Mouse (Mus musculus) testis, postnatal 14 days (tissue): ENCODE results near the gene Rcn3.

Experiments
- DNase-seq: peaks from one replicate; pipeline ENCODE4 v3.0.0; 2021; ENCODE audit warnings: low spot score

Gene Rcn3

DNA sequence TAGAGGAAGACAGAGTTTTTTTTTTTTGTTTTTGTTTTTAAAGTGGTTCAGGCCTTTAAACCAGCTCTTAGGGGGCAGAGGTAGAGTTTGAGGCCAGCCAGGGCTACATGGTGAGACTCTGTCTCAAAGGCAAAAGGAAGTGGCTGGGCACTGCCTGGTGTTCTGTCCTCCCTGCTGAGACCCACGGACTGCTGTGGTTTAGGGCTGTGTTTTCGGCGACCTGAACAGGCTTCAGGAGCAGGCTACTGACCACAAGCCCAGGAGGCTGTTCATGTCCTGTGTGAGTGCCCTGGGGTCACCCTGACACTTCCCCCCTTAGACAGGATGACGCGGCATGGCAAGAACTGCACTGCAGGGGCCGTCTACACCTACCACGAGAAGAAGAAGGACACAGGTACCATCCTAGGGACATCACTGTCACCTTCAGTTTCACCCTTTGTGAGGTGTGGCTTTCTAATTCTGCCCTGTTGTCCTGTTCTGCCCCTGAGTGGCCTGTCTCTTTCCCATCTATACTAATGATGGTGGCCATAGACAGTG, 18.8 kb downstream of the Rcn3 start:
- DNase-seq: no peak

- DNase-seq: no peak
Measured at GRCm38 (mm10) chr7:45072230-45072629, 19.8 kb downstream of the Rcn3 start.

- DNase-seq: no peak
Measured at GRCm38 (mm10) chr7:45069671-45070070, 22.4 kb downstream of the Rcn3 start.

DNA sequence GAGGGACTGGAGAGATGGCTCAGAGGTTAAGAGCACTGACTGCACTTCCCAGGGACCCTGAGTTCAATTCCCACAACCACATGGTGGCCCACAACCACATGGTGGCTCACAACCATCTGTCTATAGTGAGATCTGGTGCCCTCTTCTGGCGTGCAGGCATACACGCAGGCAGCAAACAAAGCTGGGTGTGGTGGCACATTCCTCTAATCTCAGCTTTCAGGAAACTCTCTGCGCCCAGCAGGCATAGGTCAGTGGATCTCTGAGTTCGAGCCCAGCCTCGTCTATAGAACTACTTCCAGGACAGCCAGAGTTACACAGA, 24.1 kb downstream of the Rcn3 start:
- DNase-seq: no peak

- DNase-seq: no peak
Measured at GRCm38 (mm10) chr7:45067190-45067999, 24.6 kb downstream of the Rcn3 start.

DNA sequence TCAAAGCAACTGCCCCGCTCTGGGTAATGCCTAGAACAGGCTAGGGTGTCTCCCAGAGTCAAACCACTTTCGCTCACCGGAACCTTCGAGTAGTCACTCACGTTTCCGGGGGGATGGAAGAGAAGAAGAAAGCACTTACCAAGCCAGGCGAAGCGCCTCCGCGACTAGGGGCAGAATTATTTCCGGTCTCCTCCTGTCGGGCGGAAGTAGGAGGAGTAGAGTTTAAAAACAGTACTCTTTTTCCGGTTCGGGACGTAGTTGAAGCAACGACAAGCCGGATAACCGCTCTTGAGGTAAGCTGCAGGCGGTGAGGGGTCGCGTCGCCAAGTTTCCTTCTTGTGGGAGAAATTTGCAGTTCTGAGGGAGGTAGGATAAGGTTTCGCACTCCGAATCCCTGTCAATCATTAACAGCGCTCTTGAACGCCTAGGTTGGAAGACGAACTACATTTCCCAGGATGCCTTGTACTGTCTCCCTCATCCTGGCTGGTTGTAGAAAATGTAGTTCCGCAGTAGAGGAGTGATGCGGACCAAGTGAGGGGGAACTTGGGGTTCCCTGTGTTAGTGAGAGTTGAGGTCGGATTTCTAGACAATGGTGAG, 29.7 kb downstream of the Rcn3 start, which contains the start of the genes Nosip and Prrg2:
Nosip (plus strand) TSS at position 191 of the 597 bp plus-strand sequence.
Prrg2 (minus strand) TSS at position 439 of the 597 bp plus-strand sequence.
- peak; percentile 96 for DNase-seq

DNA sequence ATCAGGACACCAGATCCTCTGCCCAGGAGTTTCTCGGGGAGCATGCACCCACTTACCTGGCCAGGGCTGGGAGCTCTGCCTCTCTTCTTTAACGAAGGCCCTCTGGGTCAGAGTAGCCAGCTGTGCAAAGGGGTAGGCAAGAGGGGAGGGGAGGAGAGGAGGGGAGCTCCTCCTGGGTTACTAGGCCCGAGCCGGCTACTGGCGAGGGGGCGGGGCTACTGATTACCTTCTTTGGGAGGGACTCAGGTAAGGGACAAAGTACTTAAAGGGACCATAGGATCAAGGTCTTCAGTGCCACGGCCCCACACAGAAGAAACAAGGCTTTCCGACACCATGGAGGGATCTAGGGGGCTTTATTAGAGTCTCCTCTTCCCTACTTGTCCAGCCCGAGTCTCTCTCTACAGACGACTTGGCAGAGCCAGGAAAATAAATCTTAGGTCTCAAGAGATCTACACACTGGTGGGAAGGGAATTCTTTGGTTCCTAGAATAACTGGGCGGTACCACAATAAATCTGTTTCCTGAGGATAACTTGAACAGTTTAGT, 30.4 kb downstream of the Rcn3 start:
- DNase-seq: no peak

DNA sequence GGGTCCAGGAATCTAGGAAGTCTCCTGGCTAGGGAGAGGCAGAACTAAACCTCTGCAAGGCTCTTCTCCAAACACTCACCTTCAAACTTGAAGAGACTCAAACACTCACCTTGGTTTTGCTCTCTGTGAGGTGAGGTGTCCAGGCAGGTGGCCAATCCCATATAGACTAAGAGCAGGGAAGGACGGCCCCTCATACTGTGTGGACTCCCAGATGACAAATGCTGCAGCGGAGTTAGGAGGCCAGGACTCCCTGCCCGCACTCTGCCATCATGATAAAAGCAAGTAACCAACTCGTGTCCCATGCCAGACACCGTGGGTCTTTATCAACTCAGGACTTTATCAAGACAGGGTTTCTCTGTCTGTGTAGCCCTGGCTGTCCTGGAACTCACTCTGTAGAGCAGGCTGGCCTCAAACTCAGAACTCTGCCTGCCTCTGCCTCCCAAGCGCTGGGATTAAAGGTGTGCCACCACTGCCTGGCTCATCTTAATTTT, 31.3 kb downstream of the Rcn3 start:
- no peak for DNase-seq

GRCm38 (mm10) chr7:45058607-45059571, 33.1 kb downstream of the Rcn3 start:
- no peak for DNase-seq

GRCm38 (mm10) chr7:45056972-45057348, 35.1 kb downstream of the Rcn3 start:
- no peak for DNase-seq

GRCm38 (mm10) chr7:45056329-45056971, 35.6 kb downstream of the Rcn3 start:
- DNase-seq: peak; percentile 78

GRCm38 (mm10) chr7:45053931-45054510, 38.0 kb downstream of the Rcn3 start:
- peak; percentile 97 for DNase-seq

DNA sequence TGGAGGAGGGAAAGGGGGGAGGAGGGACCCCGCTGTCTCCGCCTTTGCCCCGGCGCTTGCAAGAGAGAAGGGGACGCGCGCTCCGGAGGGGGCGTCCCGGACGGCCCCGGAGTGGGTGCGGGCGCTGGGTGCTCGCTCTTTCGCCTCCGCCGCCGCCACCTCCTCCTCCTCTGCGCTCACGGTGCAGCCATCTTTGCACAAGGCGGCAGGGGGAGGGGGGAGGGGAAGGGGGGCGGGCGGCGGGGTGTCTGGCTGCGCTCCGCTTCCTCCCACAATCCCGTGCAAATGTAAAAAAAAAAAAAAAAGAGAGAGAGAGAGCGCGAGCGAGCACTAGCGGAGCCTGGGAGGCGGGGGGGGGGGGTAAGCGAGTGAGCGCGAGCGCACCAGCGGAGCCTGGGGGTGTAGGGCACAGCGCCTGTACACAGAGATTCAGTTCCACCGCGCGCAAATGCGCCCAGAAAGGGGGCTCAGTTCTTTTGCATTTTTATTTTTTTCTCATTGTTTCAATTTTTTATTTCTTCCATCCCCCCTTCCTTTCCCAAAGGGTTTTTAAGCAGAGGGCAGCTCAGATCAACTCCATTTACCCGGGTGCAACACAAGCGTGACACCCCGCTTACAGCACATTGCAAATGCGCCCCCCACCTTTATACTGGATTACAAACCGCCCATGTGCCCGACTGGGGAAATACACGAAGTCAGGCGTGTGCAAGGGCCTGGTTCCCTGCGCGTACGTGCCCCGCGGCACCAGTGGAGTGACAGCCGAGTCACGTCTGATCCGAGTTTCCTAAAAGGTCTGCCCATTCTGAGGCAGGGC, 38.7 kb downstream of the Rcn3 start:
- peak; percentile 79 for DNase-seq

- DNase-seq: no peak
Measured at GRCm38 (mm10) chr7:45052862-45053116, 39.2 kb downstream of the Rcn3 start, which contains the start of gene Prr12. TSS of gene Prr12 (minus strand) at chr7:45052881.

- DNase-seq: peak; percentile 59
Measured at GRCm38 (mm10) chr7:45052181-45052861, 39.7 kb downstream of the Rcn3 start.

GRCm38 (mm10) chr7:45051601-45051974, 40.4 kb downstream of the Rcn3 start:
- DNase-seq: no peak

DNA sequence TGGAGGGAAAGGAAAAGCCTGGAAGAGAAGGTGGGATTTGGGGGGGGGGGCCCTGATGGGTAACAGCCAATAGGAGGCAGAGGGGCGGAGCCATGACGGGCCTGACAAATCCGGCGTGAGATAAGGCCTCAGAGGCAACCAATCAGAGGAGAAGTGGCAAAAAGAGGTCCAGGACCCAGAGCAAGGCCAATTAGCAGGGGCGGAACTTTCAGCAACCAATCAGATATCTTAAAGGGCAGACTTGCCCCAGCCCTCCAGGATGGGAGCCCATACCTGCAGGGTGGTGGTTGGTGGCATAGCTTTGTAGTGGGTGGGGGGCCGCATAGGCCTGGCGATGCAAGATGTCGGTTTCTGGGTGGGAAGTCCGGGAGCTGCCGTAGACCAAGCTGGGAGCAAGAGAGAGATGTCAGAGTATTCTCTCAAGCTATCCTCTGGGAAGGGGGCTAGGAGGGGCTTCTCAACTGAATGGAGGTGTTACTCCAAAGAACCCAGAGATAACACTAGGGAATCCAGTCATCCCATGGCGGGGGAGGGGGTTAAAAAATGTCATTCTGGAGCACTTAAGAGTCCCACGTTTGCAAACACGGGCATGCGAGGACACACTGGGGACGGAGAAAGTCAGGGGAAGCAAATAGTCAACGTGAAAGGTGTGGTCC, 40.9 kb downstream of the Rcn3 start:
- DNase-seq: peak; percentile 84

DNA sequence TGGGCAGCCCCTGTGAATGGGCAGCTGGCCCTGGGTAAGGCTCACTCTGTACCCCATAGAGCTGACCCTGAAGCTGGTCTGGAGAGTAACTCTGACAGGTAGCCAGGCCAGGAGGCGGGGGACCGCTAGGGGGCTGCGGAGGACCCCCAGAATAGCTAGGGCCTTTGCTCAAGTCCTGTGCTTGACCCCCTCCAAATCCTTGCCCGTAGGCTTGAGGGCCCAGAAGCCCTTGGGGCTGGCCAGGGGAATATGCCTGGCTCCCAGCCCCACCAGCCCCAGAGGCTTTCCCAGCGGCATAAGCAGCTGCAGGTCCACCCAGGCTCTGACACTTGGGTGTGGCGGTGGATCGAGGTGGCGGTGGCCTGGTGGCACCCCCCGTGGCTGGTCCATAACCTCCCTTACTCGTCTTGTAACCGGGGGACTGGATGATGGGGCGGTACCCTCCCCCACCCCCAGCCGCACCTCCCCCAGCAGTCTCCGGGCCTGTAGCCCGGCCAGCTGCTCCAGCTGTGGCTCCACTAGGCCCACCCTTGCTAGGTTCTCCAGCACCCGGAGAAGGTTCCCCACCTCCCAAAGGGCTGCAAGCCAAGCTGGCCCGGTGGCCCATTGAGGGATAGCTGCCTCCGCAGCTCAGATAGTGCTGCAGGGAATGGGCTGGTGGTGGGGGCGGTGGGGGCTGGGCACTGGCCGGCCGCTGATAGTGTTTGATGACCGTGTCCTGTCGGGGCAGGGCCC, 42.9 kb downstream of the Rcn3 start:
- no peak for DNase-seq
